ENCODE assay signal across 9 mouse cellular contexts in the genomic region with DNA sequence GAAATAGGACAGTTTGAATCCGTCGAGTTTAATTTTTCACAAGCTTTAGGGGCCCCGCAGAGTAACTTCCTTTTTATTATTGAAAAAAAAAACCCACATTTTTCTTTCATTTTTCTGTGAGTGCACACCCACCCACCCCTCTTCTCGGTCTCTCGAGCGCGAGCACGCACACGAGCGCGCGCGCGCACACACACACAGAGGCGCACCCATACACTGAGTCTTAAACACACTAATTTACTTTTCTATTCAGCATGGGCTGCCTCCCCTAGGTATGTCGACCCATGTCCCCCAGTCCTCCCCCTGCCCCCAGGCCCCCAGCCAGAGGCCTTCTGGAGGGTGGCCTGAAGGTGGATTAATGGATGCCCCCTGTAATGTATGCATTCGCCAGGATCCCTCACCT. TPM values are rescaled to one million over a fixed set of nuclear protein-coding genes. Genes with fewer than 3 reads are reported as not detected.
DNase-seq lines count a peak whose midpoint lies in the region; ATAC-seq and TF ChIP-seq lines count a peak whose summit lies in the region.
"Had no signal": no experiment of that assay in that cellular context is flagged by ENCODE, and none has a peak within 500 bp of the region (broad histone marks: within the 10 kb centered on the region; RNA-seq: fewer than 3 reads in every experiment).

No protein-coding gene starts in this region.

- H3K27ac ChIP-seq in kidney, embryonic 15.5 days, result no peak overlapping the region
- H3K27ac ChIP-seq in embryonic facial prominence, embryonic 10.5 days (replicated peaks), result 0 out of 2 replicates have a peak overlapping the region, but pooled peaks have one; percentile 14
- H3K27ac ChIP-seq in hindbrain, postnatal 0 days, result no peak overlapping the region
- no peak overlapping the region for H3K27ac ChIP-seq in midbrain, postnatal 0 days (ENCODE audit: low read depth, low read length)

- no peak for ATAC-seq in kidney, embryonic 15.5 days (replicated peaks; ENCODE audit: low FRiP score)
- ATAC-seq in hindbrain, postnatal 0 days, result 0 out of 2 replicates have a peak, but pooled peaks have one; percentile 14
- ATAC-seq in midbrain, postnatal 0 days (ENCODE audit: low FRiP score), result no peak

- peak overlapping the region; percentile 18; the same call in 1 of the 2 replicates for H3K9ac ChIP-seq in kidney, embryonic 15.5 days
- H3K9ac ChIP-seq in hindbrain, postnatal 0 days (replicated peaks; ENCODE audit: low read length), result no peak overlapping the region; the same call in 1 of the 2 replicates
- peak overlapping the region; percentile 37 for H3K9ac ChIP-seq in midbrain, postnatal 0 days (replicated peaks; ENCODE audit: low read length, poor library complexity, severe bottlenecking)

- no peak for DNase-seq in kidney, adult 18-20 months
- DNase-seq in embryonic facial prominence, embryonic 10.5 days (ENCODE audit: low spot score), result peak; percentile 56
- DNase-seq in hindbrain, postnatal 0 days (ENCODE audit: low spot score), result peak; percentile 36
- no peak for DNase-seq in midbrain, postnatal 0 days (ENCODE audit: low spot score)
- DNase-seq in adrenal gland, postnatal 4 days (ENCODE audit: low spot score in 2 of 2), result no peak
- DNase-seq in frontal cortex, adult 2 months (ENCODE audit: extremely low spot score in 1 of 2, low spot score in 1 of 2), result no peak
- no peak for DNase-seq in right cerebral cortex, adult 2 months (ENCODE audit: low spot score in 2 of 2)

- peak overlapping the region; percentile 69 for H3K4me2 ChIP-seq in kidney, embryonic 15.5 days
- H3K4me2 ChIP-seq in hindbrain, postnatal 0 days (ENCODE audit: low read depth, low read length), result peak overlapping the region; percentile 64
- H3K4me2 ChIP-seq in midbrain, postnatal 0 days (ENCODE audit: low read depth, low read length, poor library complexity, severe bottlenecking), result peak overlapping the region; percentile 56

- 9% methylated on average over 17 of the region's 17 CpGs for WGBS in kidney, embryonic 15.5 days
- 15% methylated on average over 17 of the region's 17 CpGs for WGBS in embryonic facial prominence, embryonic 10.5 days
- 14% methylated on average over 17 of the region's 17 CpGs for WGBS in hindbrain, postnatal 0 days
- WGBS in midbrain, postnatal 0 days, result 7% methylated on average over 17 of the region's 17 CpGs

- TF ChIP-seq CTCF in hindbrain, postnatal 0 days (IDR thresholded peaks at IDR 0.05; ENCODE audit: low read depth), result no peak
- no peak for TF ChIP-seq CTCF in midbrain, postnatal 0 days (IDR thresholded peaks at IDR 0.05)

- H3K27me3 ChIP-seq in kidney, embryonic 15.5 days, result peaks cover 71% of the 10 kb centered on the region
- peaks cover 85% of the 10 kb centered on the region for H3K27me3 ChIP-seq in embryonic facial prominence, embryonic 10.5 days (replicated peaks; ENCODE audit: low read depth, poor library complexity, severe bottlenecking)
- 0 out of 2 replicates have a peak, but pooled peaks cover 6% of the 10 kb centered on the region for H3K27me3 ChIP-seq in hindbrain, postnatal 0 days (ENCODE audit: insufficient read depth, low read length)
- H3K27me3 ChIP-seq in midbrain, postnatal 0 days (ENCODE audit: insufficient read depth, low read length), result no peaks in the 10 kb centered on the region; the same call in 1 of the 2 replicates

- H3K4me1 ChIP-seq in kidney, embryonic 15.5 days, result peaks cover 36% of the 10 kb centered on the region
- H3K4me1 ChIP-seq in embryonic facial prominence, embryonic 10.5 days, result peaks cover 53% of the 10 kb centered on the region
- H3K4me1 ChIP-seq in hindbrain, postnatal 0 days (ENCODE audit: insufficient read depth, low read length), result peaks cover 15% of the 10 kb centered on the region; the same call in 1 of the 2 replicates
- peaks cover 10% of the 10 kb centered on the region; the same call in 1 of the 2 replicates for H3K4me1 ChIP-seq in midbrain, postnatal 0 days (ENCODE audit: insufficient read depth, low read length)

- no peaks in the 10 kb centered on the region for H3K9me3 ChIP-seq in kidney, embryonic 15.5 days (replicated peaks)
- H3K9me3 ChIP-seq in embryonic facial prominence, embryonic 10.5 days, result no peaks in the 10 kb centered on the region
- no peaks in the 10 kb centered on the region for H3K9me3 ChIP-seq in hindbrain, postnatal 0 days (ENCODE audit: low read length)
- no peaks in the 10 kb centered on the region for H3K9me3 ChIP-seq in midbrain, postnatal 0 days (ENCODE audit: low read length)

- H3K4me3 ChIP-seq in kidney, embryonic 15.5 days (replicated peaks), result peak overlapping the region; percentile 37
- peak overlapping the region; percentile 60 for H3K4me3 ChIP-seq in embryonic facial prominence, embryonic 10.5 days
- peak overlapping the region; percentile 34 for H3K4me3 ChIP-seq in hindbrain, postnatal 0 days (ENCODE audit: low read length)
- peak overlapping the region; percentile 31 for H3K4me3 ChIP-seq in midbrain, postnatal 0 days (ENCODE audit: low read depth, low read length)
- H3K4me3 ChIP-seq: myocyte had no signal

- no peaks in the 10 kb centered on the region for H3K36me3 ChIP-seq in kidney, embryonic 15.5 days
- H3K36me3 ChIP-seq in embryonic facial prominence, embryonic 10.5 days (replicated peaks), result no peaks in the 10 kb centered on the region
- no peaks in the 10 kb centered on the region for H3K36me3 ChIP-seq in hindbrain, postnatal 0 days (ENCODE audit: insufficient read depth, low read length)
- H3K36me3 ChIP-seq in midbrain, postnatal 0 days (ENCODE audit: insufficient read depth, low read length), result no peaks in the 10 kb centered on the region

RNA-seq across cellular contexts. Expression of a gene that starts 51.7 kb away (rescaled TPM):
- polyA plus RNA-seq in kidney, embryonic 15.5 days (2015; fragmentation: Nextera tagmentation; extraction: Ambion mirVana), result 0.99 and 1.0 TPM in 2 replicates
- 0.70 and 1.1 TPM in 2 replicates for polyA plus RNA-seq in embryonic facial prominence, embryonic 10.5 days (2016; fragmentation: Nextera tagmentation; extraction: Ambion mirVana)
- total RNA-seq in hindbrain, postnatal 0 days (2014; rRNA removed), result 0.58 and 1.6 TPM in 2 replicates
- 3.3 and 3.5 TPM in 2 replicates for polyA plus RNA-seq in hindbrain, postnatal 0 days (2015; fragmentation: Nextera tagmentation; extraction: Ambion mirVana)
- total RNA-seq in midbrain, postnatal 0 days (2014; rRNA removed), result 2.3 and 2.8 TPM in 2 replicates
- polyA plus RNA-seq in midbrain, postnatal 0 days (2015; fragmentation: Nextera tagmentation; extraction: Ambion mirVana), result 4.9 and 5.3 TPM in 2 replicates
- total RNA-seq in adrenal gland, postnatal 4 days (2021), result under 1 TPM; 0.45 to 0.90 TPM
- 1.8 and 1.9 TPM in 2 replicates for polyA plus RNA-seq in frontal cortex, adult 2 months (2012; rRNA removed)

RNA-seq across cellular contexts. Expression of a gene that starts 52.1 kb away (rescaled TPM):
- polyA plus RNA-seq in kidney, embryonic 15.5 days (2015; fragmentation: Nextera tagmentation; extraction: Ambion mirVana), result 2.7 and 3.0 TPM in 2 replicates
- 2.6 and 3.2 TPM in 2 replicates for polyA plus RNA-seq in embryonic facial prominence, embryonic 10.5 days (2016; fragmentation: Nextera tagmentation; extraction: Ambion mirVana)
- 0.89 TPM in 1 of 2 replicates, not detected in the other for total RNA-seq in hindbrain, postnatal 0 days (2014; rRNA removed)
- 2.9 and 3.7 TPM in 2 replicates for polyA plus RNA-seq in hindbrain, postnatal 0 days (2015; fragmentation: Nextera tagmentation; extraction: Ambion mirVana)
- total RNA-seq in midbrain, postnatal 0 days (2014; rRNA removed), result not detected in 2 replicates
- polyA plus RNA-seq in midbrain, postnatal 0 days (2015; fragmentation: Nextera tagmentation; extraction: Ambion mirVana), result 2.5 and 2.7 TPM in 2 replicates
- 1 to 10 TPM; 1.2 to 2.0 TPM for total RNA-seq in adrenal gland, postnatal 4 days (2021)
- 0.36 and 0.57 TPM in 2 replicates for polyA plus RNA-seq in frontal cortex, adult 2 months (2012; rRNA removed)

Comparison
In these comparisons a context has a peak if more than half of its experiments do, and no peak if none do; other contexts are left out.
1. DNase-seq: peak in embryonic facial prominence, embryonic 10.5 days (single experiment) and hindbrain, postnatal 0 days (single experiment); none in kidney, adult 18-20 months (single experiment), midbrain, postnatal 0 days (single experiment), adrenal gland, postnatal 4 days (0 of 2), frontal cortex, adult 2 months (0 of 2) and right cerebral cortex, adult 2 months (0 of 2).
2. Peak in every context shown above with its lines, with median percentiles within 50 percentile points of each other: H3K4me2 ChIP-seq and H3K4me3 ChIP-seq.